Mouse (Mus musculus): ENCODE data around the gene Trim52. TPM values are rescaled to one million over a fixed set of nuclear protein-coding genes. Genes with fewer than 3 reads are reported as not detected.
"Not testable (repeated sequence)": the region's sequence is repeated elsewhere in the genome, so short reads cannot be mapped to it uniquely, and the experiment has no call there.

The Trim52 gene
- polyA plus RNA-seq (2017; shearing (Covaris generic)), result not detected

GRCm38 (mm10) chr14:106105980-106106379, at the start of gene Trim52:
Trim52 (plus strand) TSS chr14:106106198.
- ATAC-seq, result no peak

GRCm38 (mm10) chr14:106072608-106073007, 33.4 kb upstream of the Trim52 start:
- no peak for ATAC-seq

- ATAC-seq, result no peak
Measured at GRCm38 (mm10) chr14:106075181-106076064, 30.6 kb upstream of the Trim52 start.

DNA sequence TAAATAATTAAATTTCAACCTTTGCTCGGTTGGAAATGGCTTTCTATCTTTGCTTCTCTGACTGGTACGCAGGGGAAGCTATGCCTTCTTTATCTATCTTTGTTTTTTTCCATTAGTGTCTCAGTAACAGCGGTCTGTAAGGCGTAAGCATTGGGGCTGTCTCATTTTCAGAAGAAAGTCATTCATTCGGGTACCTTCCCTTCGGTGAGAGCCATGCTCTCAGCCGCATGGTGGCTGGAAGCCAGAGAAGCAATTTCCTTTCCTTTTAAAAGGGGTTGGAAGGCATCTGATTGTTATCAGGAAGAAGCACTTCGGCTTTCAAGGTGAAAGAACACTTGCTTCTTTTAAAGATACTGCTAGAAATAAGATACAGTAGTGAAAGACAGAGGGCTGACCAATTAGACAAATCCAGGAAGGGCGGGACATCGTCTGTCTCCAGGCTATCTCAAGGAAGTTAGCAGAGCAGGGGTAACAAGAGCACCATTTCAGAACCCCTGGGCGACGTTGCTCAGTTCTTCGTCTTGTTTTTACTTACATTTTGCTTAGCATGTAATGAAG, 17.4 kb upstream of the Trim52 start:
- no peak for ATAC-seq

GRCm38 (mm10) chr14:106096816-106097215, 9.2 kb upstream of the Trim52 start:
- no peak for ATAC-seq

GRCm38 (mm10) chr14:106100858-106101257, 5.1 kb upstream of the Trim52 start:
- no peak for ATAC-seq

GRCm38 (mm10) chr14:106106425-106106824, 427 bp downstream of the Trim52 start:
- ATAC-seq, result no peak

DNA sequence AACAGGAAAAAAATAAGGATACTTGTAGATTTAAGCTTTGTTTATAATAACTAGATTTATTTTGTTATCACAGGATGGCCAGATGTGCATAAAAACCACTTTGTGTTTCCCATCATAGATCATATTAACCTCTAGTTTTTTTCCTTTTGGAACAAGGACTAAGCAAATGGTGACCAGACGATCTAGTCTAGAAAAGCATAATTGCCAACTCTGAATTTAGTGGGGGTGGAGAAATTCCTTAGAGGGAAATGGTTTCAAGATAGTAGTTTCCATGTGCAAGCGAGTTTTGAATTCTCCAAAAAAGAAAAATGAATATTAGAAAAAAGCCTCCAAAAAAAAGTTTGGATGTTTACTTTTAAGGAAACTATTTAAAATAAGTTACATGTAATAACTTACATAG, 13.4 kb downstream of the Trim52 start:
- ATAC-seq, result no peak

- ATAC-seq, result no peak
Measured at GRCm38 (mm10) chr14:106136272-106136671, 30.3 kb downstream of the Trim52 start.

DNA sequence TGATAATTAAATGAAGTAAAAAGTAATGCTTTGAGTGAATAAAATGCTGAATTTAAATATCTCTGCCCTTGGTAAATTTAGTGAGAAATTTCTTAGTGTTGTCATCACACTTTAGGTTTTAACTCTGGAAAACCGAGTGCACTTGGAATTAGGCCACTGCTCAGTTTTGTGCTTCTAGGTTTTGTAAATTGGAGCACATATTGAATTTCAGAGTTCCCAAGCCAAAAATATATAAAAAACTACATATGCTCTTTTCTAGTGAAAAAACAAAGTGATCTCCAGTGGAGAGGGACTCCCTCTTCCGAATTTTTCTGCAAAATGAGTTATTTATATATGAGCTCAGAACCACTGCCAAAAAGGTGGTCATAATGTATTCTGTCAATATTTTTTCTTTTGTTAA, 45.2 kb downstream of the Trim52 start:
- no peak for ATAC-seq

DNA sequence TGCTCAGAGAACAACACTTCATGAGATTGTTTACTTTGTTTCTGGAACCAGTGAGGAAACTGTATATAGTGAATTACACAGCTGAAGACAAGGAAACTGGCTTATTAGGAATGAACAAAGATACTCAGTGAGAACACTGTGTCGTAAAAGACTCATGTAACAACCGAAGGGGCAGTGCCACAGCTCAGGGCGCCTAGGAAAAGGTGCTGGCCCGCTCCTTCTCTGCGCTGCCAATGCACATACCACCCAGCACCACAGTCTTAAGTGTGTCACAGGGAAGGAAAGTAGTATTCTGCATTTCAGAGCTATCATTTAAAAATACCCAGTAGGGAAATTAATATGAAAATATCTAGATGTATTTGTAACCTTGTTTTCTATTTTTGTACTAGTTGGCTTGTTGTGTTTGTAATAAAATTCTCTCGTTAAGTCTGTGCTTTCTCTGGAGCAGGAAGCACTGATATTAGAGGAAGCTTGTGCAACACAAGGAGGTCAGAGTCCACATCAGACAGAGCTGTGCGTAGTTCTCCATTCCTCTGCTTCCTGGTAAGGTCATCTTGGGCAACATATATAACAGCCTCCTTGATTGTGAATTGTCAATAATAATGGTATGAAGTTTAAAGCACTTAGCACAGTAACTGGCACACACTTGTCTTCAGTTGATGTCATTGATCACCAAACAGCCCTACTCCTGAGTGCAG, 49.0 kb downstream of the Trim52 start:
- no peak for ATAC-seq

GRCm38 (mm10) chr14:106156533-106156932, 50.5 kb downstream of the Trim52 start:
- no peak for ATAC-seq

GRCm38 (mm10) chr14:106162331-106162730, 56.3 kb downstream of the Trim52 start:
- ATAC-seq, result no peak

- no peak for ATAC-seq
Measured at GRCm38 (mm10) chr14:106163196-106163595, 57.2 kb downstream of the Trim52 start.

DNA sequence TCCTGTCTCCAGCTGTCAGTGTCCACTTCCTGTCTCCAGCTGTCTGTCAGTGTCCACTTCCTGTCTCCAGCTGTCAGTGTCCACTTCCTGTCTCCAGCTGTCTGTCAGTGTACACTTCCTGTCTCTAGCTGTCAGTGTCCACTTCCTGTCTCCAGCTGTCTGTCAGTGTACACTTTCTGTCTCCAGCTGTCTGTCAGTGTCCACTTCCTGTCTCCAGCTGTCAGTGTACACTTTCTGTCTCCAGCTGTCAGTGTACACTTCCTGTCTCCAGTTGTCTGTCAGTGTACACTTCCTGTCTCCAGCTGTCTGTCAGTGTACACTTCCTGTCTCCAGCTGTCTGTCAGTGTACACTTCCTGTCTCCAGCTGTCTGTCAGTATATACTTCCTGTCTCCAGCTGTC, 57.9 kb downstream of the Trim52 start:
- ATAC-seq, result not testable (repeated sequence)

- no peak for ATAC-seq
Measured at GRCm38 (mm10) chr14:106176879-106177278, 70.9 kb downstream of the Trim52 start.

DNA sequence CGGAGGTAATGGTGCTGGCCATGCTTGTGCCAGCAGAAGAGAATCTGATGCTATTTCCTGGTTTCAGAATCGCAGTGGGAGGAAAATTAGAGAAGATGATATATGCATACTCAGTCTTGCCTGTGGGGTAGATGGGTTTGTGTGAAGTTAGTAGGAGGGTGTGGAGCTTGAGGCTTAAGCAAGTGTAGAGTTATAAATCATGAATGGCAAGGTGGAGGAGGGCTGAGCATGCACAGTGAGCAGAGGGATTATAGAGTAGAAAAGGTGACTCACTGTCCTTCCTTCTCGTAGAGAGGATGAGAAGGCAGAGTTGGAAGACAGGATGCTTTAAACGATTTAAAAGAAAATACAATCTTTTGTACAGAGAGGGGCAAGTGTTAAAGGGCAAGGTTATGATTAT, 72.2 kb downstream of the Trim52 start:
- ATAC-seq, result no peak

- ATAC-seq, result no peak
Measured at GRCm38 (mm10) chr14:106179102-106179727, 73.2 kb downstream of the Trim52 start.

DNA sequence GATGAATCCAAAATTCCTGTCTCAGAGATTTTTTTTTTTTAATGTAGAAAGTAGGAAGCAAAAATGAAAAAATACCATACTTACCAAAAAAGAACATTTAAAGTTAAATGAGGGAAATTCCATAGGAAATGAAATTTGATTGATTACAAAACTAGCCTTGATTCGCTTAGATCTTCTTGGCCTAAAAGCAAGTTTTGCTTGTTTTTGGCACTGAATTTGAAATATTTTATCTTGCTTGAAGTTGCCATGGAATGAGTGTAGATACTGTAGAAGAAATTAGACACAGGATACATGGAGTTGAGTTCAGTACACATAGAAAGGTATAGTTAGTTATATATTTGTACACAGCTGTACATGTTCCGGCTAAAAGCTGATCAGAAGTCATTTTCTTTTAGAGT, 73.7 kb downstream of the Trim52 start:
- no peak for ATAC-seq

DNA sequence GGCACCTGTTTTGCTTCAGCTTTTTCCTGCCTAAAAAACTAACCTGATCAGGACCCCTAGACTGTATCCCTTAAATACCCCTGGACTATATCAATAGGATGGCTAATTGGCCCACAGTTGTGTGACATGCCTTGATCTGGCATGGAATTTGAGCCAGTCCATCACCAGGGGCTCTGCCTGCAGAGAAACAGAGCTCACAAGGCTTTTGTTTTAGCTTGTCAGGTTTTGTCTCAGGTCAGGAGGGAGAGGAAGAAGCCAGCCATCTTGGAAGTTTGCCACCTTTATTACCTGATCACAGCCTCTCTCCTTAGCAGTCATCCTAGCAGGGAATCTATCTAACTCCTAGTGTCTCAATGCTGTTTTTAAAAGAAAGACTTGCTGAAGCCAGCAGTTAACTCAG, 74.6 kb downstream of the Trim52 start:
- ATAC-seq, result no peak

DNA sequence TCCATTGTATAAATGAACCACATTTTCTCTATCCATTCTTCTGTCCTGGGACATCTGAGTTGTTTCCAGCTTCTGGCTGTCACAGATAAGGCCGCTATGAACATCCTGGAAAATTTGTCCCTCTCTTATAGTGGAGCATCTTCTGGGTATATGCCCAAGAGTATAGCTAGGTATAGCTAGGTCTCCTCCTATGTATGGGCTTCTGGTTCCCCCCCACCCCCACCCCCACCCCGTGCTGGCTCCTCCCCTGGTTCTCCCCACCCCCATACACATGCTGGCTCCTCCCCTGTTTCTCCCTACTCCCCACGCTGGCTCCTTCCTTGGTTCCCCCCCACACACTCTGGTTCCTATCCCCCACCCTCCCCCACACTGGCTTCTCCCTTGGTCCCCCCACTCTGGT, 78.0 kb downstream of the Trim52 start:
- ATAC-seq, result no peak
